Mouse (Mus musculus) heart, adult 2 months (tissue): ENCODE measurements around the gene Unc79.

Source experiments
- CTCF ChIP-seq: fragments of 200-600 bp; IDR thresholded peaks from 2 replicates; pipeline ENCODE4 v1.8.1; 2022; ENCODE audit warnings: antibody characterized with exemption, mild to moderate bottlenecking, moderate library complexity
- EP300 ChIP-seq: fragments of 200-500 bp; IDR thresholded peaks from 2 replicates; pipeline ENCODE4 v1.6.1; 2011; ENCODE audit warnings: low read depth, low read length, control low read depth; ENCODE audit not compliant: insufficient read depth

- TF ChIP-seq CTCF: no peak
- no peak for TF ChIP-seq EP300
Measured at GRCm38 (mm10) chr12:103229058-103229457, 280.4 kb downstream of the Unc79 start.
